Mouse (Mus musculus) heart, adult 2 months (tissue): ENCODE results near the gene Il22ra2.

Experiments
- CTCF ChIP-seq: fragments of 200-600 bp; IDR thresholded peaks from 2 replicates; pipeline ENCODE4 v1.8.1; 2022; ENCODE audit warnings: antibody characterized with exemption, mild to moderate bottlenecking, moderate library complexity
- POLR2A ChIP-seq: fragments of 200-500 bp; IDR thresholded peaks from 2 replicates; pipeline ENCODE4 v1.6.1; 2011; ENCODE audit warnings: mild to moderate bottlenecking, low read depth, low read length, control low read depth; ENCODE audit not compliant: insufficient read depth

GRCm38 (mm10) chr10:19578409-19578986 lies 43.3 kb upstream of the Il22ra2 start:
- TF ChIP-seq POLR2A (no peak), CTCF (no peak)
